Mouse (Mus musculus): ENCODE measurements at regions not wholly inside any gene's neighbourhood (a gene's known extent, or its start where the extent isn't known, plus 50 kb on each side); places are given as distances from the start of the nearest gene placed in this dataset.

DNA sequence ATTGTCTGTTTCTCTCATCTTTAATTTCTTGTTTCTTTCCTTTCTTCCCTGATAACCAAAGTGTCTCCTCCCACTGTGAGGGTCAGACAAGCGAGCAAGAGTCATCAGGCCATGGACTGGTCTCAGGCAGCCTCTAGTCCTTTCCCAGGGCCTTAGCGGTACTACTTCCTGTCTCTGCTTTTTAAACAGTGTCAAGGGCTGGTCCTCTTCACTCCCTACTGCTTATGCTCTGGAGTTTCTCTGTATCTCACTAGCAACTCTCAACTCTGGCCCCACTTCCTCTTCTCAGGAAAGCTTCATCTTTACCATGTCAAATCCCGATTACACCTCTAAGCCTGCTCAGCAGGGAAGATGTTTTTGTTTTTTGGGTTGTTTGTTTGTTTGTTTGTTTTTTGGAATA, 124.1 kb downstream of the Pten start:
- DNase-seq: no peak

DNA sequence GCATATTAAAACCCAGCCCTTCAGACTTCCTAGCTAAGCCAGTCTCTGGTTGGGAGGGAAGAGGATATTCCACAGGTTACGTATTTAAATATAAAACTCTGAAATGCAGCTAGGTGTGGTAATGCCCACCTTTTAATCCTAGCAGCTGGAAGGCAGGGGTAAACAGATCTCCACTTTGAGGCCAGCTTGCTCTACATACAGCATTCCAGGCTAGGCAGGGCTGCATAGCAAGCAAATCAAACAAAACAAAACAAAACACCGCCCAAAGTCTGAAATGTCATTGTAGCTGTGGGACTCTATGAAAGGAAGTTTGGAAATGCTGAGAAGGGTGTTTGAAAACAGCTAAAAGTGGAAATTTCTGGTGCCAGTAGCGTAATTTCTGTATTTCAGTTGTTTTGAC, 127.0 kb downstream of the Pten start:
- no peak for DNase-seq

DNA sequence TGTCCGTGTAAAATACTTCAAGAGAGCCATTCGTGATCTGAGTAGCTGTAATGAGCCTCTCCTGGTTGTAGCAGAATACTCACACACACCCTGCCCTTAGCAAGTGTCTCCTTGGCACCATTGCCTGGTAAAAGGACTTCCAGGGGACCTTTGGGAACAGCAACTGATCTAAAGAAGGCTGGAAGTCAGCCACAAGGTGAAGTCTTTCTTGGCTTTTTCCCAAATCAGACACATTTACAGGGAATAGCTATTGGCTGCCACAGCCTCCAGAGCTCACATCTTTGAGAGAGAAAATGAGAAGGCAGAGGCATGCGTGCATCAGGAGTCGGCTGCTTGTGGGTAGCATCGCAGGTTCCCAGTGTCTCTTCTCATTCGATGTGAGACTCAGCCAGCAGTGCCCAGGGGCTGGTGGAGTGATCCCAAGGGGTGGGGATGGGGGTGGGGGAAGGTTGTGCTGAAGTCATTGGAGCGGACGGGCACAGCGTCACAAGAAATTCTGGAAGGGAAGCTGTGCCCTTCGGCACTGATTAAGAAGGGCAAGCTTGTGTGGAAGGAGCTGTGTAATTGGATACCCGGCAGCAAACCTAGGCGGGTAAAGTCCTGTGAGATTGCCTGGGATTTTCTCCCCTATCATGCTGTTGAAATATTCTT, 128.3 kb downstream of the Pten start:
- no peak for DNase-seq

DNA sequence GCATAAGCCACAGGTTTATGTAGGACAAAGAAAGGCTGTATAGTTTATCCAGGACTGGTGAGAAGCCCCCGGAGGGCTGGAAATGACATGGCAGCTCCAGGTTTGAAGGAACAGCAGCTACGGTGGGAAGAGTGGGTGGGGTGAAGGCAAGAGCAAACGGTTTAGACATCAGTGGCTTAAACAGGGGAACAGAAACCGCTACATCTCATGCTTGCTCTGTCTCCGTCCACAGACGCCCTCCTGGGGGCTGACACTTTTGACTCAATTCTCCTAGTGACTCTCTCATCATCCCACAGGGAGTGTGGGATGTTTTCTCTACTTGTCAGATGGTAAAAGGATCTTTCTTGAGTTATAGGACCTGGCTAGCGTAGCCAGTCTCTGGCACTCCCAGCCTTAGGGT, 129.9 kb downstream of the Pten start:
- DNase-seq: no peak

DNA sequence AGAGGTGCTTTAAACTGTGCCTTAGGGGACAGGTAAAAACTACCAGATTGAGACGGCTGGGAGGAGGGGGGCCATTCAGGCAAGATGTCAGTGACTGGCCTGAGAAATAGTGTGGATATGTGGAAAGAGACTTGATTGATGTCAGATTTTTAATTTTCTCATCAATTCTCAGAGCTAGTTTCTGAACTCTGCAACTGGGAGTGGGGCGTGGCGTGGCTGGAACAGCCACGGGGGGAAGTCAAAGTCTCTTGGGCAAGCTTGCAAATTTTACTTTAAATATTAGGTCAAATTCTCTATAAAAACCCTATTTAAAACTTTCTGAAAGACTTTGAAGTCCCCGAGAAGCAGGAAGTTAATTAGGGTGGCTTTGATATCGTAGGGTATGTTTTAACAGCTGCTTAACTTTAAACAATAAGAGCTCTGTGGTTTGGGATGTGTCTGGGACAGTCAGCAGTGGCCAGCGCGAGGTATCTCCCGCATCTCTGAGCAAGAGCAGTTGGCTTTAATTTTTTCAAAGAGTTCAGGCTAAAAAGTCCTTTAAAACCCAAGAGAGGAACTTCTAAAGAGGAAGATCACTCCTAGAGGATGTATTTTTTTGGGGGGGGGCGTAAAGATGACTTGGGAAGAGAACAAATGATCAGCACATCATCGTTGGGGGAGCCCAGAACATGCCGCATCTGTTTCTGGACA, 131.5 kb downstream of the Pten start:
- DNase-seq: no peak

DNA sequence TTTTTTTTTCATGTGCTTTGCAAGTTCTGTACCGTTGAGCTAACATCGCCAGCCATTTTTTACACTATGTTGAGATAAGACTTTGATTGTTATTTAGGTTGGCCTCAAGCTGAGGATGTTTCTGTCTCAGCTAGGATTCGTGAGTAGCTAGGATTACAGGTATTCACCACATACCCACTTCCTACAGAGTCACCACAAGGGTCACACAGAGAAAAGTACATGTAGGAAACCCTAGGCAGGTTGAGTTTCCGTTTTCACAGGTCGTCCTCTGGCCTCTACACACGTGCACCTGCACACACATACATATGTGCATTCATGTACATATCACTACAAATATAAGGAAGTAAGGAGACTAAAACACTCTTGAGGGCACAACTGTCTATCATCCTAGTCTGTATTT, 133.5 kb downstream of the Pten start:
- no peak for DNase-seq

DNA sequence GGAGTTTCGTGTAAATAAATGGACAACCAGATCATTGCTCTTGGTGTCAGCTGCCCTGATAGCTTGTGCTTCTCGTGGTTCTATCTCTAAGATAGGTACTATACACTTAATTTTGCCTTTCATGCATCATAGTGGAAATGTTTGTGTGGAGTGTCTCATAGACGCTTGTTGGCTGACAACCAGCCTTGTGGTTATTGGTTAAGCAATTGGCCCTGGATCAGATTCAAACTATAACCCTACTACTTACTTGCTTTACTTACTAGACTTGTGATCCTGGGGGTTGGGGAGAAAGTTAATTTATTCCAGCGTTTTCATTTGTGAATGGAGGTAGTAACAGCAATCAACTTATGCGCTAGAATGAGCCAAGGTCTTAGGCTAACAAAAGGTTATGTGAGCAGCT, 135.2 kb downstream of the Pten start:
- no peak for DNase-seq

DNA sequence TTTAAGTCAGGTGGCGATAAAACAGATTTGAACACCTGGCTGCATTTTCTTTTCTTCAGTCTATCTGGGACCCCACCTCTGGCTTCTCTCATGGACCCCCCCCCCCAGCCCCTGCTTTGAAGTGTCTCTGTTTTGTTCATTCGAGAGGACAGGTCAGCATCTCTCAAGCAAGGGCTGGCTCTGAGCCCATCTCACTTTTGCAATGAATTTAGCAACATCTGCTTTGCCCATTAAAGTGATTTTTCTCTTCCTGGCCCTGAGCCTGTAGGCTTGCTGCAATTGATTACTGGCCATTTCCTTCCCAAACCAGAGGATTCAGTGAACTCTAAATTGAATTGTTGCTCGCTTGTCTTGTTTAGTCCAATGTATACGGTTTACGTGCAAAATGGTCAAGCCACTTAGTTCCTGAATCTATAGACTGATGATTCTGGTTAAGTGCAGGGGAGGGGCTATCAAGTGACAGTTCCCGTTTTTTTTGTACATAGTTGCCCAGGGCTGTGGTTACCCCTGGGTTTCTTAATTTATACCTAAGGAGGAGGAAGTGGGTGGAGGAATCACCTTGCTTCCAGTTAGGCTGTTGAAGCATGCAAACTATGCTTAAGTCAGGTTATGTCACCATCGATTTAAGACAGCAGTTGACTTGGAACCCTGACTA, 146.3 kb downstream of the Pten start:
- DNase-seq: peak; percentile 32 to 40

DNA sequence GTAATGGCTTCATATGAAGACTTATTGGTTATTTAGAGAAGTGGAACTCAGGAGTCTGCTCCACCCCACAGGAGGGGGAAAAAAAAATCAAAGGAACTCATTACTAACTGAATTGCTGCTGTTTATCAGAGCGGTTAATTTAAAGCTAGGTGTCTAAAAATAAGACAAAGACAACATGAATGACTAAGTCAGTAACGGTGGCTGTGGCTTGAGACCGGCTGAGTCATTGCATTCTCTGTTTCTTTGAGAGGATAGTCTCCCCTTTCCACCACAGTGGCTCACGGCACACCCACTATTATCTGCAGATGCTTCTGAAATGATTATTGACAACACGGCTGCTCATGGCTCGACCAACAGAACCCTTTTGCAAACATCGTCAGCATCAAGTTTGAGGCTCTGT, 147.2 kb downstream of the Pten start:
- DNase-seq: no peak

DNA sequence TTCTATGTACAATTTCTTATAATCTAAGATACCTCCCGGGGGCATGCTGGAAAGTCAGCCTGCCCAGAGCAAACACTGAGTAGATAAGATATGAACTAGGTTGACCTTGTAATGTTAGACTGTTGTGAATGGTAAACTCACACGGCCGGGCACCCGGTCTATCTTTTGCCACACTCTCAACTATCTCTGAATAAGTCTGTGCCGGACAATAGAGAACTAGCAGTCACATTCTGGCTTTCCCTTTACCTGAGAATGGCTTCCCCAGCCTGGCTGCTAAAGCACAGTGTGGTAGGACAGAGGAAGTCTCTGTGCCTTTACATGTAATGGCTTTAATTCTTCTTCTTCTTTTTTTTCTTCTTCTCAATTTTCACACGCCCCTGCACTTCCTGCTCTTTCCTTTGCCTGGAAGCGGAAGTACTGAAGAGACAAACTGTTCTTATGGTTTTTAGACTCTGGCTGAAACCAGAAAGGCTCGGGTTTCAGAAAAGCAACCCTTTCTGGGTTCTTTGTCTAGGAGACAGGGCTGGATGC, 148.7 kb downstream of the Pten start:
- peak in 1 of 2 experiments; percentile 24 for DNase-seq

DNA sequence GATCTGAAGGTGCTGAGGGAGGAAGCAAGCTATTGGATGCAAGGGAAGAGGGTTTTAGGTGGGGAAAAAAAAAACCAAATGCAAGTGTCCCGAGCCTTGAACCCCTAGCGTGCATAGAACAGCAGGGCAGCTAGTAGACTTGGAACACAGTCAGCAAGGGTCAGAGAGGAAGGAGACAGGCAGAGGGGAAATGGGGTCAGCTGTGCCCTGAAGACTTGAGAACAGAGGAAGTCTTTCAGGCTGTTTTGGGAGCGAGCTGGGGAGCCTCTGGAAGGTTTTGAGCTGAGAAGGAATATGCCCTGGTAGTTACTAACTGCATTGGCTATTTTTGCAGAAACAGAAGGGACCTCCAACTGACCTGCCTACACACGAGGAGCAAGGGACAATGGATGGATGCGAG, 149.5 kb downstream of the Pten start:
- DNase-seq: no peak

DNA sequence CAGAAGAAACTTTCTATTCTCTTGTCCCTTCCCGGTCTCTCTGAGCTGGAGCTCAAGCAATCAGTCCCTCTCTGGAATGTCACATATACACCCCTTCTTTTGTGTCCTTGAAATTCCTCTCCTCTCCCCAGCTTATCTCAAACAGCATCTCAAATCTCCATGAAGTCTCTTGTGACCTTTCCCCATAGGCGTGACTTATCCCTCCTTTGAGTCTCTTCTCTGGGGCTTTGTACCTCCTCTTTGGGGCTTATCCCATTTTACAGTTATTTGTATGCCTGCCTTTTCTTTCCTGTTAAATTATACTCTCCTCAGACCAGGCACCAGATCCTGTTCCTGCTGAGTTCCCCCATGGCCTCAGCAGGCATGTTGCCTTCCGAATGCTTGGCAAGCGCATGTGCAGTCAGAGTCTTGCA, 152.8 kb downstream of the Pten start:
- DNase-seq: no peak

DNA sequence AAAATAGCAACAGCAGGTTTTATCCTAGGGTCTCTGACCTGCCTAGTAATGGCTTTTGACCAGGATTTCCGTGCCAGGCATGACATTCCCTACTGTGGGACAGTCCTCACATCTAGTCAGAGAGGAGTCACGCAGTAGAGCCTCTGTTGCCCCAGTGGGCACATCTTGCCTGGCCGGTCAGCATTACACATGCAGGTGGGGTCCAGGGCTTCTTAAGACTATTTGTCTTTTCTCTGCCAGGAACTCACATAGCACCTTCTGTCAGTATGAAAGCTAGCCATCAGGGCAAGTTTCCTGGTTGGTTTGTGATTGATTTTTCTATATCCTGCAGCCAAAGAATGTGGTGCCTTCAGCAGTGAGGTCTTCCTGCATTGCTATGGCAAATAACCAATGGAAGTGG, 155.0 kb downstream of the Pten start:
- DNase-seq: no peak

DNA sequence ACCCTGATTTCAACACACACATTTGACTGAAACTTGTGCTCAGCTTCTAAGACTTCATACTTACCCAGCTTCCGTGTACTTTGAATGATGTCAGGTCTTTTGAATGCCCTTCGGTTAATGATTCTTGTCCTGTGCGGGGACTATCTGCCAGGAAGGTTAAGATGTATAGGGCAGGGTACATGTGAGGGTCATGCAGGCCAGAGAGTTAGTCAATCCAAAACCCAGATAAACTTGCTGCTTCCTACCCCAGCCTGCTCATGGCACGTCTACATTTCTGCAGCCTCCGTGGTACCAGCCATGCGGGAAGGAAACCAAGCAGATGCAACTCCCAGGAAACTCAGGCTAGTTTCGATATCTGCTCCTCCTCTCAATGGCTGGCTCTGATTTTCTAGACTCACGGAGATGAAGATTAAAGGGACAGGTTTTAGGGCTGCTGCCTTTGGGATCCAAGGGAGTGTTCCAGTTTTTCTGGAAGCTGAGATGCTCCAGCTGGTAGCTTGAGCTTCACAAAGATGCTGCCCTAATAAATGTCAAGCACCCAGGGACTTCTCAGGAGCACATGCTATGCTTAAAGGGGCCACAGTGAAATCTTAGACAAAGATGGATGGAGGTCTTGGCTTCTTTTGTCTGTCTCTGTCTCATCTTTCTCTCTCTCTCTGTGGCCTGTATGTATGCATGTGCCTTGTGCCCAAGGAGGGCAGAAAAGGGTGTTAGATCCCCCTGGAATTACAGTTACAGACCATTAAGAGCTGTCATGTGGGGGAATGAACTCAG, 159.4 kb downstream of the Pten start:
- DNase-seq: no peak

DNA sequence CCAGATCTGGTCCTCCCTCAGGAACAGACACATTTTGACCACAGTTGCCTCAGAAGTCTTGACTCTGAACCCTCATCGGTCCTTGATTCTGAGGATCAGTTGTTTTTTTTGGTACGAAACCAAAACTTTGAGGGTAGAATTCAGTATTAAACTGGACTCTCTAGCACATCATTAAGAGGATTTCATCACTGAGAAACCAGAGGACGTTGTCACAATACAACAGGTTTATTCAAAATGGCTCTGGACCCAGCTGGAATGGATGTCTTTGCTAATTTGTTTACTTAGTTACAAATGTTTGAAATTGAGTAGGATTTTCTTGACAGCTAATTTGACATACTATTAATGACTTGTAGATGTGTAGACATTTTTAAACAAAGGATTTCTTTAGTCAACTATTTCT, 163.7 kb downstream of the Pten start:
- DNase-seq: no peak

DNA sequence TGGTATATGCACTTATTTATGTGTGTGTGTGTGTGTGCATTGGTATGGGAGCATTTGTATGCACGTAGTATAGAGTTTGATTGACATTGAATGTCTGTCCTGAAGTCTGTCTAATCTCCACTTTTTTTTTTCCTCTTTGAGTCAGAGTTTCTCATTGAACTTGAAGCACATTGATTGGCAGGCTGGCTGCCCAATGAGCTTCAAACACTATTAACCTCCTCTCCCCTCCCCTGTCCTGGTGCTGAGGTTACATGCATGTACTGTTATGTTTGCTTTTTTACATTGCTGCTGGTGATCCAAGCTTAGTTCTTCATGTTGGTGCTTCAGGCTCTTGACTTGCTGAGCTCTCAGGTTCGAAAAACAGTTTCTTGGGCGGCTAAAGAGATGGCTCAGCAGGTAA, 166.6 kb downstream of the Pten start:
- DNase-seq: no peak

DNA sequence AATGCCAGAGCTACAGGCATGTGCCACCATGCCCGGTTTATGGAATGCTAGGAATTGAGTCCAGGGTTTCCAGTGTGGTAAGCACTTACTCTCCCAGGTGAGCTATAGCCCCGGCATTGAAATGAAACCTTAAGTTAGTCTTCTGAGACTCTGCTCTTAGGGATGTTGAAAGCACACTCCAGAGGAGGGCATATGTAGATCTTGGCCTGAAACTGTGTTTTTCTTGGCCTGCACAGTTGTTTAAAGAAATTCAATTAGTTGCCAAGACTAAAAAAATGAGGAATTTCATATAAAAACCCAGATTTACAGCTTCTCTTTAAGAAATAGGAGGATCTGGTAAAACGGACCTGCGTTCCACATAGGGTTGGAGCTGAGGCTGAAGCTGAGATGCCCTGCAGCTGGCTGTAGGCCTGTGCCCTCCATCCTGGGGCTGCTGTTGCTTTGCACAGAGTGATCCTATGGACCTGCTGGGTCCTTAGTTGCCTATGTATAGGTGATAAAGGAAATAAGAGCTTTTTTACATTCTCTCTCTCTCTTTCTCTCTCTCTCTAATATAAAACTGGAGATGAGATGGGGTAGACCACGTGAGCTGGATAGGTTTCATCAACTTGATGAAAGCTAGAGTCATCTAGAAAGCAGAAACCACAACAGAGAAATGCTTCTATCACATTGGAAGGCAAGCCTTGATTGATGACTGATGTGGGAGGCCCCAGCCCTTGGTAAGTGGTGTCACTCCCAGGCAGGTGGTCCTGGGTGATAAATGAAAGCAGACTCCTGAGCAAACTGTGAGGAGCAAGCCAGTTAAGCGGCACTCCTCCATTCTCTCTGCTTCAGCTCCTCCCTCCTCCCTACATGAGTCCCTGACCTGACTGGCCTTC, 168.6 kb downstream of the Pten start:
- no peak for DNase-seq

DNA sequence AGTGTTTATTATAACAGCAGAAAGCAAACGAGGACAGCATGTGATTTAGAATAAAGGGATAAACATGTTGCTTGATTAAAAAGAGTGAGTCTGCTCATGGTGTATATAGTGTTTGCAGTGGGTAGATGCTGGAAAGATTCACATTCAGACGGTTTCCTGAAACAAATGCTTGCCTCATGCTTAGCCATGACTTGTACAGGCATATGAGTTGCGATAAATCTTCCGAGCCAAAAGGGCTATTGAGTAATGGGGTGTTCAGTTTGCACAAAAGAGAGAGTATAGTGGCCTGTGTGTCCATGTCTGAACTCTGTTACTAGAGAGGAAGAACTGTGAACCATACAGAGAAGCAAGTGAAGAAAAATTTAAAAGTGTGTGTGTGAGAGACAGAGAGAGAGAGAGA, 169.3 kb downstream of the Pten start:
- no peak for DNase-seq

DNA sequence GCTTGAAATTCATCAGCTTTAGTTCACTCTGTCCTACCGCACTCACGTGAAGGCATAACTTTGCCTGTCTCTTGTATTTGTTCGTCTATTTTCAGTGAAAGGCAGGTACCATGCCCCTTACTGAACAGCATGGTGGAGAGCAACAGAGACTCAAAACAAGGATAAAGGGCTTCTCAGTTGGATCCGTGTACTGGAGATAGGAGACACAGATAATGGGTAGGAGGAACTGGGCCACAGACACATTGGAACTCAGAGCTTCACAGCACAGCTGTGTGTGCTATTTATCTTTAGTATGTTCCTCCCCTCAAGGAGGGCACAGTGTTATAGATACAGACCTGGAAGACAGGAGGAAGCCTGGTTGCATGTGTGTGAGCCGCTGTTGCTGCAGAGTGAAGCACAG, 176.4 kb downstream of the Pten start:
- DNase-seq: no peak

DNA sequence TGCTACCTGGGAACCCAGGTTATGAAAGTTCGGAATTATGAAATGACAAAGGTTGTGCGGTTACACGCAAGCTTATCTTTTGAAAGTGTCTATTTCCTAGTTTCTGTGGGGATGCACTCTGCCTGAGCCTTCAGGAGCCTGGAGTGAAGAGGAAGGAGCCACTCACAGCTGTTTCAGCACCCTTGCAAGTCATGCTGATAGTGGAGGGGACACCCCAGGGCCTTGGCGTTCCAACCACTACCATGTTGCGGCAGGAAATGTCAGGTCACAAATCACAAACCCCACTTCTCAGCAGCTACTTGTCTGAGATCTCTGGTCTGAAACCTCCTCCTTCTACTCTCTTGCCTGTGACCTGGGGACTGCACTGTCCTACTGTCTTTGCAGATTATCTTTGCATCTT, 178.3 kb downstream of the Pten start:
- no peak for DNase-seq

DNA sequence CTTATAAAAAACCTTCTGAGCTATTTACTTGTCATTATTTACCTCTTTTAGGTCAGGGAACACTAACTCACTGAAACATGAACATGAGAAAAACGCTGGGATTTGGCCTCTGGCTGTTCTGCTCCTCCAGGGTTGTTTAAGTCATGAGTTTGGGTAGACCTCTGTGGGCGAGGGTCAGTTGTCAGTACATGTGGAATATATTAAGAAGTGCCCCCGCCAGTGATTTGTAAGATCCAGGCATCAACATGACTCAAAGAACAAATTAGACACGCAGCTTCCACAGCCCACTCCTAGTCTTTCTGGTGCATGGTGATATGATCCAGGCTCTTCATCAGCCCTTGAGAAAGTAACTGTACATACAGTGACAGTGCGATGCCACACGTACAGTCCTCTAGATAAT, 180.3 kb downstream of the Pten start:
- no peak for DNase-seq

DNA sequence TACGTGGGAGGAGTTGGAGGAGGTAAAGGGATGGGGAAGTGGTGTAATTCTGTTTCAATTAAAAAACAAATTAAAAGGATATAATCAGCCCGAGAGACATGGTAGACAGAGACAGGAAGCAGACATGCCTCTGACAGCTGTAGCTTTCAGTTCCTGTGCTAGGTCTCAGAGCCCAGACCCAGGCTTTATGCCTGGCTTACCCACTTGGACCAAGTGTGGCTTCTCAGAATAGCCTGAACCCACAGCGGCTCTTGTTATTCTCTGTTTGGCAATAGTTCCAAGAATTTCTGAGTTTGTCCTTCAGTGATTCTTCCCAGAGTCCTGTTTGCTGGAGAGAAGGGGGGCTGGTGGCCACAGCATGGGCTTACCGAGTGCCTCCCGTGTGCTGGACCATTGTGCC, 182.4 kb downstream of the Pten start:
- DNase-seq: no peak

All from lung, postnatal 4 days (tissue).